Mouse (Mus musculus) layer of hippocampus, postnatal 10 days (tissue): ENCODE results near the gene Dhx57. TPM values are rescaled to one million over a fixed set of nuclear protein-coding genes. Genes with fewer than 3 reads are reported as not detected.
"Not testable (repeated sequence)": the region's sequence is repeated elsewhere in the genome, so short reads cannot be mapped to it uniquely, and the experiment has no call there.

Source experiments
- DNase-seq, 2 experiments: peaks; one replicate each; pipeline ENCODE4 v3.0.0; 2021; ENCODE audit warnings: low spot score in 2 of 2
- long read RNA-seq: library from polyadenylated mRNA; stranded (forward); transcript quantifications from one replicate; pipeline ENCODE4 v2.0.0, GENCODE M21; 2023
- total RNA-seq, 2 experiments: library from RNA; stranded (reverse); gene quantifications; 2 replicates each; pipeline ENCODE4 v1.2.3; 2021

The Dhx57 gene
- 10 to 100 TPM; 54.2 to 59.1 TPM for total RNA-seq
- long read RNA-seq, full-length matches to known transcripts = 18 of 27 reads
- long read RNA-seq, partial matches to known transcripts = 8 of 27 reads
- long read RNA-seq, other reads (novel, unspliced or antisense) = 1 of 27 reads

DNA sequence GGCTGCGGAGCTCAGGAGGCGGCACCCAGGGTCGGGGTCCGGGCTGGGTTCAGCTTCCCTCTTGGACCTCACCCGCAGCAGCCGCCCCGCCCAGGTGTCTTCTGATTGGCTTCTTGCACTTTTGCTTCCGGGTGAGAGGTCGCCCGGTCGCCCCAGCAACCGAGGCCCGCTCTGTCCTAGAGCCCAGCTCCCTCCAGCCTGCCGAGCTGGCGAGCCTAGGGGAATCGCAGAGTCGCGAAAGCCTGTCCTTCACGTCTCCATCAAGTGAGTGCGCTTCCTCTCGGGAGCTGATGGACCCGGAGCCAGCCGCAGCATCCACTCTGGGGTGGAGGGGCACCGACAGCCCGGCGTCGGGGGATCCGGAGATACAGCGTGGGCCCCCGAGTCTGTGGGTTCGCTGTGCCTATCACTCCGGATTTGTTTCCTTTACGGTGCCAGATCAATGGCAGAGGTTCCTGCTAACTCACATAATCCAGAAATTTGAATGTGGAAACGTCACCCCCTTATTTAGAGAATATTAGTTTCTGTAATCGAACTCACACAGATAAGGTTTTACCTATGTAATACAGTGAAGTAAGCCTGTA, at the start of gene Dhx57, which contains the start of gene Morn2:
Gene Dhx57, minus strand, starts transcription at position 403 of the 584 bp plus-strand sequence.
Gene Morn2, plus strand, starts transcription at position 130 of the 584 bp plus-strand sequence.
- peak; percentile 98 to 99 for DNase-seq

DNA sequence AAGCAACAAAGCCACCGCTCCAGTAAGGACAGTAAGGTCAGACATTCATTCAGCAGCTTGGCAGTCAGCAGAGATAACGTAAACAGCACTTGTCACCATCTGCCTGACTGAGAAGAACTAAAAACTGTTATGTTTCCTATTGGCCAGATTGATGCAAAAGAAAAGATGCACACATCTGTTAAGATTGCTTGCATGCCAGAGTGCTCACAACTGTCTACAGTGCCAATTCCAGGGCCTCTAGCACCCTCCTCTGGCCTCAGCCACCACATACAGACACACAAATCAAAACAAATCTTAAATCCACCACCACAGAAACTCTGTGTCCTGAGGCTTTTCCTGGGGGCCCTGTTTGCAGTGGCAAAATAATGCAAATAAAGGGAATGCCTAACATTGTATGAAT, 42.1 kb upstream of the Dhx57 start:
- DNase-seq = peak; percentile 18 to 26

DNA sequence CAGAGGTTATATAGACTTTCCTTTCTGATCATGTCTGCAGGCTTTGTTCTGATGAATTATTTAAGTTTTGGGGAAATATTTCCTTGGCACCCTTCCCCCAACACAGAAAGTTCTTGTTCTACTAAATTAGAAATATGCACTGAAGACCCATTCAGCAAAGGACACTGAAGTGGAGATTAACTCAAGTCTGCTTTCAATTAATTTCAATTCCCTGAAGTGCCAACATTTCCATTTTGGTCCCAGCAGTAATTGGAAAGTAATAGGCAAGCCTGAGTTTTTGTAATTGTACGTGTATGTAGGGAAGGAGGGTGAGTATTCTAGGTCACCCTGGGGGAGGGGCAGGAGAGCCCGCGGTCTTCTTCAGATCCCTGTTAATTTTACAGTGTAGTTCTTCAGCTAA, 36.2 kb upstream of the Dhx57 start:
- DNase-seq = no peak

DNA sequence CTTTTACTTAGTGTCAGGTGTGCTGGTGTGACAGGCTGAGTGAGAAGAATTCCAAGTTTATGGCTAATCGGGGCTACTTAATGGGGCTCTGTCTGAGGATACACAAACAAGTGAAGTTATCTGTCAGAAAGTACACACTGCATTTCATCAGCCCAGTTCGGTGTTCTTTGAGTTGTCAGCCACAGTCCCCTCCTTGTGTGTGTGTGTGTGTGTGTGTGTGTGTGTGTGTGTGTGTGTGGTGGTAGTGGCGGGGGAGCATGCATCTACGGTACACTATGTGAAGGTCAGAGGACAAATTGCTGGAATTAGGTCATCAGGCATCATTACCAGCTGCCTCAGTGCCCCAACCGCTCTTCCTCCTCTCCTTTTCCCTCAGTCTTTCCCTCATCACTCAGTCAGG, 35.2 kb upstream of the Dhx57 start:
- no peak for DNase-seq

DNA sequence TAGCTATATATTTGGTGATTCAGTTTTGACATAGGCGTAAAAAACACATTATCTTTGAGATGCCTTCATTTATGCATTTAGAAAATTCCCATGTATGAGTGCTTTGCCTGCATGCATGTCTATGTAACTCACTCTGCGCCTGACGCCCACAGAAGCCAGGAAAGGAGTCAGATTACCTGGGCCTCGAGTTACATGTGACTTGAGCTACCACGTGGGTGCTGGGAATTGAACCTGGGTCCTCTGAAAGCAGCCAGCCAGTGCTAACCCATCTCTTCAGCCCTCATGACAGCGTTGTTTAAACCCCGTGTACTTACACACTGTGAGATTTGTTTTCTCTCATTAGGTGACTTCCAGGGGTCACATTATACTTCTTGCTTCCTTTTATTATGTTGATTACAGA, 34.2 kb upstream of the Dhx57 start:
- DNase-seq = no peak

DNA sequence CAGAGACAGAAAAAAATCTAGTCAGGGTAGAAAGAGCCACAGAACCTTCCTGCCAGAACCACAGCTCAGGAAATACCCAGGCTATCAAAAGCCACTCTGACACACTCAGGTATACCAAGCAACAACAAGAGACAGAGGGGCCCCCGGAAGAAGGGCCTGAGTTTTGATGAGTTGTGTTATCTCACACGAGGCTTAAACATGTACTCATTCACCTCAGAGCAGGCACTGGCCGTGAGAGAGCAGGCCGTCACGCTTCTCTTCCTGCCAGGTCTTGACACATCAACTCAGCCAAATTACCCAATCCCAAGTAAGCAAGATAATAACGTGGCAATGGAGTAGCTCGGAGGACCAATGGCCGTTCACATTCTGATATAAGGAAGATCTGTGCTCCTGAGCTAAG, 33.4 kb upstream of the Dhx57 start:
- no peak for DNase-seq

DNA sequence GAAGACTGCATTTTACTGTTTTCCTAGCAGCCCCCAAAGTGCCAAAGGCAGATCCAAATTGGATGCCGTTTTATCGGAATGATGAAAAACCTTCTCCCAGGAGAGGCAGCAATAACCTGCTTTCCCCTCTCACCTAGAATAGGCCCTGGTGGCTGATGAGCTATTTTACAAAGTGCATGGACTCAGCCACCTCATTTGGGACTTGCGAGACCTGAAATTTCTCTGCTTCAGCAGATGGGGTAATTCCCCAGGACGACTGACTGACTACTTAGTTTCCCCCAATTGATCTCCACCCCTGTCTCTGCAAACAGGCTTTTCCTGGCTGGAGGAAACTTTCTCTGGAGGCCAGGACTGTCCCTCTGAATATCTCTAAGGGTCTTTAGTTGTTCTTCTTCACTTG, 32.7 kb upstream of the Dhx57 start:
- DNase-seq = no peak

DNA sequence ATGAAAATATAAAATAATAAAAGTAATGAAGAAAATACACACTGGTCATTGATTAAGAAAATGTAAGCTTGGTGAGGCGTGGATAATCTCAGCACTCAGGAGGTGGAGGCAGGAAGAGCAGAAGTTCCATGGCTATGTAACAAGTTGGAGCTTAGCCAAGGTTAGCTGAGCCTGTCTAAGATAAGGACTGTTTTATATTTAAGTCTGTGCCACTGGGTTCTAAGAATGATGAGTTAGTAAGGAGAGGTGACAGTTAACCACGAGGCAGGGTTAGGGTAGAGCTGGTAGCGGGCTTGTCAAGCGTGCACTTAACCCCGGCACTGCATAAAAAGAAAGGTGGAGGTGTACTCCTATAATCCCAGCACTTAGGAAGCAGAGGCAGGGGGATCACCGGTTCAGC, 32.0 kb upstream of the Dhx57 start:
- DNase-seq = no peak

DNA sequence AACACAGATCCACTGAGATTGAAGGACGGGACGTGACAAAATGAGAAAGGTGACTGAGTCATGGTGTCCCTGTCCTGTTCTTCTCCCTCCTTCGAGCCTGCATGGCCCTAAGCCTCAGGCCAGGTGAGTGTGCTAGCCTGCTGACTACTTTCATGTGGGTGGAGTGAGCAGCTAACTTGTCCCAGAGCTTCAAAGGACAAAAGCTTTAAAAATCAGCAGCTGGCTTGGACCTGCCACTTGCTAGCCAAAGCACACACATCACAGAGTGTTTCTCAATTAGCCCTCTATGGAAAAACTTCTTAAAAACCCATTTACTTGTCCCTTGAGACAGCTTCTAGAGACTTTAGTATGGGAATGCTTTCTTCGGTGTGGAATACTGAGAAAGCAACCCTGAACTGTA, 22.1 kb upstream of the Dhx57 start:
- DNase-seq = no peak

DNA sequence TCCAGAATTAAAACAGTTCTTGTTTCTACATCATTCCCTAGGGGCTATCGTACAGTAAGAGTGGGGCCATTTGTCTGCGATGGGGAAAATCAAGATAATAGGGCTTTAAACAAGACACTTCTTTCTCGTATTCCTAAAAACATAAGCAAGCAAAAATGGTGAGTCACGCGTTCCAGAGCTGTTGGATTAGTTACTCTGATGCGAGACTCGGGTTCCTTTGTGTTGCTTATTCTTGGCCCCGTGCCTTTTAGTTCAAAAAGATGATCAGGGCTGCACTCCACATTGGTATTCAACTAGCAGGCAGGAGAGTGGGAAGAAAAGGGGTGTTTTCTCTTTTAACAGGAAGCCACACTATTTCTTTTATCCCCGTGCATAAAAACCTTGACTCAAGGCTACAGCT, 21.5 kb upstream of the Dhx57 start:
- DNase-seq = no peak

DNA sequence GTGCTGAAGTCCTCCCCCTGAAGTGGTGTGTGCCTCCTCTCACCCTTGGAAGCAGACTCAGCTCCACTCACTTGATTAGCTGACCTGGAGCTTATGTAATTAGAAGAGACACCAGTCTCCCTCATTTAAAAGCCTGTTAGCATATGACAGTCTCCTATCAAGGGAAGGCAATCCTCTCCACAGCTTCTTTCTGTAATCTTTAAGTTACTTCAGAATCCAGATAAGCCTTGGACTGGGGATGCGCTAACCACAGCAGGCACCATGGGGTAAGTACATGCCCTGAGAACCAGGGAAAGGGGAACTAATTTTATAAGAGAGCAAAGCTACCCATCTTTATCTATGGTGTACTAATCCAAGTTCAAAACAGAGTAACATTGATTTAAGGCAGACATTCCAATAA, 17.0 kb upstream of the Dhx57 start, which contains the start of gene Arhgef33:
Gene Arhgef33, plus strand, starts transcription at position 157 of the 400 bp plus-strand sequence.
- no peak for DNase-seq

DNA sequence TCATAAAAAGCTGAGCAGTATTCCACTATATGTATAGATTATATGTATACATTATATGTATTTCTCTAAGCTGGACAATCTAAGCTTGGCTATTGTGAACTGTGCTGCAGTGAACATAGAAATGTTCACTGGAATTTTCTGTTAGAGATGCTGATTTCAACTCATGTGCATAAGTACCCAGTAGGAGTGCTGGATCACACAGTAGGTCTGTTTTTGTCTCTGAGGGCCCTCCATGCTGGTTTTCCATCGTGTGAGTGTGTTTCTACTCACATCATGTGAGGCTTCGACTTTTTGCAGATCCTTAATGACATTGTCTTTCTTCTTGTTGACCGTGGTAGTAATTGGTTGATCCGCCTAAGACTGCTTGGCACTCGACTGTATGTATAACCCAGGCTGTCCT, 8.6 kb upstream of the Dhx57 start:
- no peak for DNase-seq

DNA sequence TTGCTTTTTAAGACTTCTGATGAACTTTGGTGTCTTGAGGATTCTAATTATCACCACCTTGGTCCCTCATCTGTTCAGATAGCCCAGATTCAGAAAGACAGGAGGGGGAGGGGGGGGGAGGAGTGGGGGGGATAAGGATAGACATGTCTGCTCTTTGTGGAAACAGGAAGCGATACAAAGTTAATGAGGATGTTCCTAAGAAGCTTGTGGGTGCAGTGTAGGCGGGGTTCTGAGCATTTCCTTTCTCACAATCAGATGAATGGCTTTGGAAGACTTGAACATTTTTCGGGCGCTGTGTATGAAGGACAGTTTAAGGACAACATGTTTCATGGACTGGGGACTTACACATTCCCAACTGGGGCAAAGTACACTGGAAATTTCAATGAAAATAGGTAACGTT, 5.0 kb upstream of the Dhx57 start:
- DNase-seq = no peak

DNA sequence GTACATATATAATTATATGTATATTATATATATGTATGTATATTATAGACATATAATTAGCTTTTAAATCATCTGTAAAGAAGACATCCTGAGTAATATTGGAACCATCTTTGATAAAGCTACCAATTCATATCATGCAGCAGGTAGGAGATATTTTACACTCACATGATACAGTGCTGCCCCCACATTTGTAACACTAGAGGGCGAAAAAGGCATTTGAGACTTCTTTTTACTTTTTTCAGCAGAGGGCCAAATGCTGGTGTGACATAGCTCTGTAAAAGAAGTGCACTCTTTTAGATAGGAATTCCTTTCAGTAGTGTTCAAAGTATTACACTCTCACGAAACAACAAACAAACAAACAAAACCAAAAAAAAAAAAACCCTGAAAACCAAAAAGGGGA, 872 bp upstream of the Dhx57 start:
- DNase-seq = peak in 1 of 2 experiments; percentile 53

DNA sequence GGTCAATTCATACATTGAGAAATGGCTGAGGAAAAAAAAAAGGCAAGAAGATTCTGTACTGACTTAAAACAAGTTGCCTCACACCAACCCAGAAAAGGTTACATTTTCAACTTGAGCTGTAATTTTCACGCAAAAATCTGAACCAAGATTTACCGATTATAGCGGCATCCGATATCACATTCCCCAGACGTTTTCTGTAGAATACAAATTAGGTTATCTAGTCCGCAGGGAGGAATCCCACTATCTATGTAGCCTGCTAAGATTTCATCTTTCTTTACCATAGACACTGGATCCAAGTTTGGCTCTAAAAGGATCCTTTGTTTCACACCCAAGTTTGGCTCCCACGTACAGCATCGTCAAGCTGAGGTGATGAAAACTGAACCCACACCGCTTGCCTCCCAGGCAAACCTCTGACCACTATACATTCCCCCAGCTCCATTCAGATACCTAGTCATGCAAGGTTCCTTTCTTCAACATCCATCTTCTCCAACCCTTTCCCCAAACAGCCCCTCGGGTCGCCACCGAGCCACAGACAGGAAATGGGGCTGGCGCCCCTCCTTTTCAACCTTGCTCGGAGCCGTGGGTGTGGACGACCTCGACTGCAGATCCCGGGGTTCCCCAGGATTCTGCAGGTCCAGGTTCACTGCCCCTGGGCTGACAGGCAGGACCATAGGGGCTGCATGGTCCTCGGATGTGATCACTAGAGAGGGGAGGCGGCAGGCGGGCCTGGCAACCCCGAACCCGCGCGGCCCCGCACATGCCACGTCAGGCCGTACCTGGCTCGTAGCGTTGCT, 799 bp downstream of the Dhx57 start:
- no peak for DNase-seq

DNA sequence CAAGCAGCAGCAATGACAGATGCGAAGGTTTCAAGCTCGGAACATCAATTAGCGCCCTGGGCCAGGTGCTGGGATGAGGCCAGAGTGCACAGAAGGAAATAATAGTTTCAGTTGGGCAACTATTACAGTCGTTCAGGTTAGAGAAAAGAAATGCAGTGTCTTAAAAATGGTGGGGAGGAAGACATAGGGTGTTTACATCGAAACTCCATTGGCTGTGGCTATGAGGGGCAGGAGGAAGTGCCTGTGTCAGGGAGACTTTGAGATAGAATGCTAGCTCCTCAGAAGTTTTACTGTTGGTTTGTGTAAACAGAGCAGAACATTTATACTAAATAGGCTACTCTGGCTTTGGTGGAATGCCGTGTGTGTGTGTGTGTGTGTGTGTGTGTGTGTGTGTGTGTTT, 2.3 kb downstream of the Dhx57 start:
- no peak for DNase-seq

DNA sequence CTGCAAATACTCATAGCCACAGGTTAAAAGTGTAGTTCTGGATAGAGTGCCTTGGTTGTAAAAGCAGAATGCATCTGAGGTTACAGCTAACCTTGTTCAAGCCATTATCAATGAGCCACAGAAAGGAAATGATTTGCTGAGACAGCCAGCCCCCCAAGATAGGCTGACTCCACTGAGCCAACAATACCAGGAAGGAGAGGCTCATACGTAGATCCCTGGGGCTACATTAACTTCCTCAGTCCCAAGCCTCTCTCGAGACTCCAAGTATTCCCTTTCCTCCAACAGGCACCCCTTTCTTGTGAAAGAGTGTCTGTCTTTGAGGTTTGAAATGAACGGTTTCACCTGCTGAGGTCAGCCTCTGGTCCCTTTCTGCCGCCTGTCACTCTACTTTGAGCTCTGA, 5.8 kb downstream of the Dhx57 start:
- DNase-seq = no peak

DNA sequence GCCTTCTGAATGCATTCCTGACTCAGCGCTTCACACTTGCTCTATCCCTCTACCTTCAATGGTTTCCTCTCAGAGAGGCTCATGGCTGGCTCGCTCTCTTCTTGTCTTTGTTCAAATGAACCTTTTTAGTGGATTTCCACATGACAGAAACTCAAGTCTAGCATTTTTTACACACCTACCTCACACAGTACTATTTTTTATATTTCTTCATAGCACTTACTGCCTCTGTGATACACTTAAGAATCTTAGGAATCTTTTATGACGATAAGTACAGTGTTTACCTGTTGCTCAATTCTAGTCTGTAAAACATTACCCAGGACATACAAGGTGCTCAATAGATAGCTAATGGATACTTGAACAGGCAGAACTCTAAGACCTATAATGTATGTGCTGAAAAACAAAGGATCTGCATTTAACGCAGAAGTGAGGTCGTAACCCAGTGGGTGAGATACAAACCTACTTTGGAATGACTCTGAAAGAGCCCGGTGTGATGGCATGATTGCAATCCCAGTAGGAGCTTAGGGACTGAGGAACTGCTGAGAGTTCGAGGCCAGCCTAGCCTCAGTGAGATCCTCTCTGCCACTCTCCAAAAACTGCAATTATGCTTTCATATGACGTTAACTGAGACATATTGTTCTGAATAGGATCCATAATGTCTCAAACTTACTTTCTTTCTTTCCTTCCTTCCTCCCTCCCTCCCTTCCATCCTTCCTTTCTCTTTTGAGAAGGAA, 10.8 kb downstream of the Dhx57 start:
- no peak for DNase-seq

DNA sequence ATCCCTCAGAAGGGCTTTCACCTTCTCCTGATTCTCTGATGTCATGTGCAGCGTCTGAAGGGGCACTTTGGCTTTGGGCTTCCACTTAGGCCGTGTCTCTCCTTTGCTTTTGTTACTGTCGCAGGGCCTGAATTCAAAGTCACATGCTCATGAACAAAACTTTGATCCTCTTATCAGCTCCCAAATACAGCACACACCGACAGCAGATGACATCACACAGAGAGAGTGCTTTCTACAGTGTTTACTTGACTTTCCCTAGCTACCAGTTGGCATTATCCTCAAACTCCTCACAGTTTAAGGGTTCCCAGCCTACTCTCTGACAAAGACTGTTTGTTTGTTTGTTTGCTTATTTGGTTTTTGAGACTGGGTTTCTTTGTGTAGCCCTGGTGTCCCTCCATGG, 12.0 kb downstream of the Dhx57 start:
- DNase-seq = no peak

DNA sequence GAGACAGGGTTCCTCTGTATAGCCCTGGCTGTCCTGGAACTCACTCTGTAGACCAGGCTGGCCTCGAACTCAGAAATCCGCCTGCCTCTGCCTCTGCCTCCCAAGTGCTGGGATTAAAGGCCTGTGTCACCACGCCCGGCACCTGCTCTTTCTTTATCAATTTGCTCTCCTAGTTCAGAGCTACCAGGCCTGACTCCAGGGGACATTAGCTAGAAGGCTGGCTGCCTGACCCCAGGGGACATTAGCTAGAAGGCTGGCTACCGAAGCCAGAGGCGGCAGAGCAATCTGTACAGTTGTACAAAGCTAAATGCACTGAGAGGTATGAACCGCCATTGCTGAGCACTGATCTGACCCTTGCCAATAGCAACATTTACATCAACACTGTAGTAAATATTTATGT, 19.7 kb downstream of the Dhx57 start:
- not testable (repeated sequence) for DNase-seq

DNA sequence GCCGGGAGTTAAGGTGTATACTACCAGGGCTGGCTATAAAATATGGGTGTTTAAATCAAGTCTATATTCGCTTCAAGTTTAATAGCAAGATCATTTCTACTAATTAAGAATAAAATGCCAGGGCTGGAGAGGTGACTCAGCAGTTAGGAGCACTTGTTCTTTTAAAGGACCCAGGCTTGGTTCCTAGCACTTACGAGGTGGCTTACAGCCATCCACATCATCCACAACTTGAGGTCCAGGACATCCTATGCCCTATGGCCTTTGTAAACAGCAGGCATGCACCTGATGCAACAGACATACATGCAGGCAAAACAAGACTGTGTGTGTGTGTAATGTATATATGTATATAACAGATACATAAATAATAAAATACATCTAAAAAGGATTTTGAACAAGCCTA, 22.1 kb downstream of the Dhx57 start:
- DNase-seq = no peak

DNA sequence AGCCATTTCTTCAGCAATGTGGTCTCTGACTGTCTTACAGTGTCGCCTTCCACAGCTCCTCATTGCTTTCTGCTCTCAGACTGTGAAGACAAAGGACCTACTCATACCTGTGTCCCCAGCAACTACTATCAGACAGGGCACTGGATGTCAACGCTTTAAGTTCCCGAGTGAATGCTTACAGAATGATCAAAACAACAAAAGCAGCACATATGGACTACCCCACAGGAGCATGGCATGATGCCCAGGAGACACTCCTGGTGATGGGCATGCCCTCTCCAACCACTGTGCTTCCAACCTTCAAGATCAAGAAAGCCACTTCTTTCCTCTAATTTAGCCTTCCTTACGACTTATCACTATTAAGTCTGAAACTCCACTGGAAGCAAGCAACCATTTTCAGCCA, 23.2 kb downstream of the Dhx57 start:
- DNase-seq = no peak
